Mouse (Mus musculus) gastrocnemius, postnatal 14 days (tissue): ENCODE data around the gene Hbp1. TPM values are rescaled to one million over a fixed set of nuclear protein-coding genes. Genes with fewer than 3 reads are reported as not detected.

Experiments used
- DNase-seq: peaks from one replicate; pipeline ENCODE4 v3.0.0; 2021; ENCODE audit warnings: mixed read lengths
- intact Hi-C: fragments of 180-260 bp; cut with DNase I; formaldehyde crosslinking; loops from one replicate; pipeline ENCODE4 v1.15.1; 2025; ENCODE audit warnings: low total_unique reads
- total RNA-seq, 2 experiments: library from RNA; stranded (reverse); gene quantifications; 2 replicates each; pipeline ENCODE4 v1.2.3; 2021

The Hbp1 gene
- total RNA-seq, 2 experiments from 2014 or later: 53.1 to 61.6 TPM

DNA sequence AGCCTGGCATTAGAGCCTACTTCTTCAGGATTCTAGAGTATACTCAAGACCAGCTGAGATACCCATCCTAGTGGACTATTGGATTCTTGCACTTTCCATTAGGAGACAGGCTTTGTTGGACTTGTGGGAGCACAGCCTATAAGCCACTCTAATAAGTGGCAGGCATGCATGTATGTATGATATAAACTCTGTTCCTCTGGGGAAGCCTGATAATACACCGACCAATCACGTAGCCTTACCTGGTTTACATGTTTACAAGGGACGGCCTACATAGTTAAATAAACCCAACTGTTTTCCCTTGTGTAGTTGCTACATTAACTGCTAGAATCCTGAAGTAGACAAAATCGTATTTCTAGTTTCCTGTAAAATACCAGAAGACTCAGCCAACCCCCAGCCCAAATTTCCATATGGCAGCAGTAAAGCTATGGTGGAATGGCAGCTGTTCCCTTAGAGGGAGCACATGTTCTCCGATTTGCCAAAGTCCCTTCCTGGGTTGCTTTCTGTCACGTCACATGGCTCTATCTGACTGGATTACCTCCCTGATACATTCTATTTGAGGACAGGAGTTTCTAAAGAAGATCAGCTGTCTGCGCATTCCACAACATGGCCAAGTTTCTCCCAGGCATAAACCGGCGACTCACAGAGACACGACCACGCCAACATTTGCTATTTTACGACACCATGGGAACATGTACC lies 15.3 kb upstream of the Hbp1 start:
- intact Hi-C loops: no loop called here
- DNase-seq: no peak

DNA sequence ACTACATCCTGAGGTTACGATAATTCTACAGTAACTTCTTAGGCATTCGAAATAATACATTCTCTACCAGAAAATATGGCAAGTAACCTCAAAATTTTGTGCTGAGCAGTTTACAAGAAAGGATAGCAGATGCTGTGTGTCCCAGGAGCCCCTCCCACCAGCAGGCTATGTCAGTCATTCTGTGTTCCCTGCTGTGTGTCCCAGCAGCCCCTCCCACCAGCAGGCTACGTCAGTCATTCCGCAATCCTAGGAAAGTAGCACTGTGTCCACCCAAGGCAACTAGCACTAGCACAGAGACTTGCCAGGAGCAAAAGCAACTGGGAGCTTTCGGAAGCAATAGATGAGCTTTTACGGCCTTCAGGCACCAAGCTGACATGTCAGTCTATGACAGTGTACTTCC lies 13.7 kb upstream of the Hbp1 start:
- no peak for DNase-seq
- intact Hi-C loops: no loop called here

DNA sequence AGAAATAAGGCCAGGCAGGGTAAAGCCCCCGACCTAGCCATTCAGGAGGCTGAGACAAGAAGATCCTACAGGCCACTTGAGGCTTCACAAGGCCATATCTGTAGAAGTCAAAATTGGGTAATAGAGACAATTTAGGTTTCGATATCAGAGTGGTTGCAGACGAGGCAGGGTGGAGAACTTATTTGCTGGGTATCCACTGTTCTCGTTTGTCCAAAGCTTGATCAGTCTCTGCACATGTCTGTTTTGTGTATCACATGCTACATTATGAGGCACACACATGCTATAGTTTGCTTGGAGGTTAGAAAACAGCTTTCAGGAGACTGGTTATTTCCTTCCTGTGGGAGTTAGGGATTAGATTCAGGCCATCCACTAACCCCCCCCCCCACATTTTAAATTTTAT lies 5.5 kb upstream of the Hbp1 start:
- no peak for DNase-seq
- intact Hi-C loops: no loop called here

DNA sequence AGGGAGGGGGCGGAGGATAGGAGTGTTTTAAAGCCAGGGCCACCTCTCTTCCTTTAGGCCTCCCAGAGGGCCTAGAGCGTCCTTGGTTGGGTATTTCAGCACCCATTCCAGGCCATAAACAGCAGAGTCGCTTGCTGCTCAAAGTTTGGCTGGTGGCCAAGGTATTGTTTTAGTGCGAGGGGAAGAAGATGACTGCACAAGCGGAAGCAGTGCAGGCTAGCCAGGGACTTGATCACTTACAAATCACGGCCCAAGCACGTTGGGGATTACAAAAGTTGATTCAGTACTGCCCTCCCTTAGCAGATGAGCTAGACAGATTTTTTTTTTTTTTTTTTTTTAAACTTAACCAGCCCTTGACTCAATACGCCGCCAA lies 310 bp upstream of the Hbp1 start:
- peak; percentile 80 for DNase-seq
- intact Hi-C loops: no loop called here

DNA sequence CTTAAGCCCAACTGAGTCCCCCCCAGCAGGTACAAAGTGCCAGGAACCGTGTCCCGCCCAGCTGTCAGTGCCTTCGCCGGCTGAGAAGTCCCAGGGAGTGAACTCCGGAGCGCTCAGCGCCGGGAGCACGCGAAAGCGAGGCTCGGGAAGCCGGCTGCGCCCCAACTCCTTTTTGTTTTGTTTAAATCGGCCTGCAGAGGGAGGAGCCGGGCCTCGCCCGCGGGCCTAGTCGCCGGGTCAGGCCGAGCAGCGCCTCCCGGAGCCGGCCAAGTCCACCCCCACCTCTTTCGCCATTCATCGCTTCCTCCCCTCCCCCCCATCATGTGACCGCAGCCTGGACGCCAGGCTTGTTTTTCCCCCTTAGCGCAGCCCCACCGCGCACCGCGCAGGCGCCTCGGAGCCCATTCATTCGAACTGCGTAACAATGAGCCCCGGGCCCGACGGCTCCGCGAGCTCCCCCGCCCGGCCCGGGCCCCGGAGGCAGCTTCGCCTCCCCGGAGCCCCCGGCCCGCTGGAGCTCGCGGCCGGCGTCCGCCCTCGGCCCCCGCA lies 1.1 kb downstream of the Hbp1 start:
- intact Hi-C loops: no loop called here

DNA sequence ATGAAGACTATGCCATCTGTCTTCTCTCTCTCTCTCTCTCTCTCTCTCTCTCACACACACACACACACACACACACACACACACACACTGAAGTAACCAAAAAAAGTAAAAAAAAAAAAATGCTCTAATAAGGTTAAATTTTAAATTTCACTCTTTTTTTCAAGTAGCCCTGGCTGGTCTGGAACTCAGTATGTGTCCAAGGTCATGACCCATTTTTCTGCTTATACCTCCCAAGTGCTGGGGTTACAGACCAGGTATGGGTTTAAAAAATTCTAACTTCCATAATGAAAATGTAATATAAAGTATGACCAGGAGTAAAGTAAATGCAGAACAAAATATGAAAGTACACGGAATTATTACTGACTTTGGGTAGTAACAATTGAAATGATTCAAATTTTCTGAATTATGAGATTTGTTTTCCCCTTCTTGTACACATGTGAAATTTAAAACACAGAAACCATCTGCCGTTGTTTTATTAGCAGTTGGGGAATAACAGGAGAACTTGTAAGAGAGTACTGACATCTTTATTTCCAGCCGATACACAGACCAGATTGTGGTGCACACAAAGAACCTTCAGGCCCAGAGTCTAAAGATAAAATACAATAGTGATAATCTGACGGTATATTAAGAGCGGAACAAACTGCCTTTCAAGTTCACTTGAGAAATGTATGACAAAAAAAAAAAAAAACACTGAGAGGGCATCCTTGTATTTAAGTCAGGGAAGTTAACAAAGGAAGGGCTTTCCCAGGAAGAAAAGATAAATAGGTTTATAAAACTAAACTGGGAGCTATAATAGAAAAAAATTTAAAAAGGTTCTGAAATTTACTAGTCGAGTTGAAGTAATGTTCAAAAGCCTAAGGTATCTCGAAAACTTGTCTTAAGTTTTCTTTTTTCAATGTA lies 2.0 kb downstream of the Hbp1 start:
- intact Hi-C loops: no loop called here
- no peak for DNase-seq

More for the DNA sequence above, 1.1 kb downstream of the Hbp1 start:
- DNase-seq: peak; percentile 96

DNA sequence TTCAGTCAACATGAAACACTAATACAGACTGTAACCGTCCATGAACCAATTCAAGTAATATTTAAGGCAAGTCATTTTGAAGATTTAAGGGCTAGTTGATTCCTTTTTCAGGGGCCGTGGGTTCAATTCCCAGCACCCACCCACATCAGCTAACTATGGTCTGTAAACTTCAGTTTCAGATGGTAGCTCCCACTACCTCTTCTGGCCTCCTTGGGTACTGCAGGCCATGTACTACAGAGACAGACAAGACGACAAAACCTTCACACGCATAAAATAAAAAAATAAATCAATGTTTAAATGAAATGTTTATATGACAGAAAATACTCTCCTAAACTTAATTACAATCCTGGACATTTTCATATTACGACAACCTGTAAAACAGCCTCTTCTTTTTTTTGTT lies 2.9 kb downstream of the Hbp1 start:
- intact Hi-C loops: no loop called here
- DNase-seq: no peak

DNA sequence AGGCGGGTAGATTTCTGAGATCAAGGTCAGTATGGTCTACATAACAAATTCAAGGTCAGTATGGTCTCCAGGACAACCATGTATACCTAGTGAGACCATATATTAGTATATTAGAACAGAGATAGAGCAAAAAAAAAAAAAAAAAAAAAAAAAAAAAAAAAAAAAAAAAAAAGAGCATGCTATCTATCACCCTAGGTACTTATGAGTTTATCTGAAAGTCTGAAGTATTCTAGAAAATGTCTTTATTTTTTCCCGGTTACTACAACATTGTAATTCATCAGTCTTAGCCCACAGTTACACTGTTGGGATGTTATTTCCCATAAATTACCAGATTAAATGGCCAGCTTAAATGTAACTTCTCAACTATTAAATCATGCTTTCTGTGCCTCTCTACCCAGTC lies 5.9 kb downstream of the Hbp1 start:
- no peak for DNase-seq
- intact Hi-C loops: no loop called here

DNA sequence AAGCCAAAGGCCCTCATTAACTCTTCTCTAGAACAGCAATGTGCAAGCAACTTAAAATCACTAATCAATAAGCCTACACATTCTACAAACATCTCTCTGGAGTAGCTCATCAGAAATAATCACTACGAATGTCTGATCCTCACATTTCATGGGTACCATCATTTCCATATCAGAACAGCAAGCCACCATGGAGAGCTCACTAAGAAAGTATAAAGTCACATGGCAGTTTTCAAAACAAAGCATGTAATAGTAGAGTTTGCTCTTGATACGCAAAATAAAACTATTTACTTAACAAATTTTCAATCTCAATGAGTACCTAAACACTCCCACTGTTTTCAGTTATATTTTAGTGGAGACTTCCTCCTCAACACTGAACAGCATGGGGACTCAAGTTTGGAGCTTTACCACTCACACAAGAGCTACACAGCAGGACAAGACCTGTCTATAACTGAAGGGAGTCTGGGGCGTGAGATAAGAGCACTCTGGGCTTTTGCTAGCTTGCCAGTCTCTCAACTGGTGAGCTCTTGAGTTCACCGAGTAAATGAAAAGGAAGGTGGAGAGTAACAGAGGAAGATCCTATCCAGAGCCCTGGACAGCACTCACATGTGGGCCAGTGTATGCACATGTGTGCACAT lies 7.2 kb downstream of the Hbp1 start:
- DNase-seq: no peak
- intact Hi-C loops: no loop called here

DNA sequence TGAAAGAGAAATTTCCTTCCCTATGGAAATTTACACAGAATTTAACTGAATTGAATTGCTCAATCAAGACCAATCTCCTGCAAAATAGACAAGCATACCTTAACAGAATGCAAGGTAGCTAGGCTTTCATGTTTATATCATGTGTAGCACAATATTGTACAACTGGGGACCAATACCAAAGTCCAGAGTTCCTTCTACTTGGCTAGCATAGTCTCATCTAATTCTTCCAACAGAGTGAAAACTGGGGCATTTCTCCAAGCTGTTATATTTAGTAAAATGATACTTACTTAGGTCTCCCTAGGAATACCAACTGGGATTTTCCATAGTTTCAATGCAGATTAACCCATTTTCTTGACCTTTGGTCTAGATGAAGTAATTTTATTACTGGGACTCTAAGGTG lies 11.3 kb downstream of the Hbp1 start:
- intact Hi-C loops: no loop called here
- DNase-seq: no peak

DNA sequence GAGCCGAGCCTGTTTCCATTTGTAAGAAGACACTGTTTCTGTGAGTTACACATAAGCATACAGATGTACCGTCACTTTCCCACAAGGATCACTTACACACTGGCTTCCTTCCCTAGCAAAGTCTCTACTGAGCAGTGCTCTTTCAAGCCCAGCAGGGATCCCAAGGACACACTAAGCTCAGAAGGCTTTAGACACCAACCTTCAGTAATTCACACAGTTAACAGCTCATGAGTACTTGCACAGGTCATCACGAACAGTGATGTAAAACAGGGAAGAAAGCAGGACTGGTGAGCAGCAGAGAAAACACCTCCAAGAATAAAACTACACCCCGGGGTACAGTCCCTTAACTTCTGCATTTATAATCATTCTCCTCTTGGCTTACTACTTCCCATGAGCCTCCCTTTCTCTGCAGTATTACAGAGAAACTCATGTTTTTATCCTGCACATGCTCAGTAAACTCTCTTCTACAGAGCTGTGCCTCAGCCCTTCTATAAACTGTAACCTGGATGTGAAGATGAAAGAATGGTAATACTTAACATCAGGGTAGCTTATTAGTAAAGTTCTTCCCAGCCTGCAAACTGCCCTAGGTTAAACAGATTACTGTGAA lies 11.8 kb downstream of the Hbp1 start:
- no peak for DNase-seq
- intact Hi-C loops: no loop called here

DNA sequence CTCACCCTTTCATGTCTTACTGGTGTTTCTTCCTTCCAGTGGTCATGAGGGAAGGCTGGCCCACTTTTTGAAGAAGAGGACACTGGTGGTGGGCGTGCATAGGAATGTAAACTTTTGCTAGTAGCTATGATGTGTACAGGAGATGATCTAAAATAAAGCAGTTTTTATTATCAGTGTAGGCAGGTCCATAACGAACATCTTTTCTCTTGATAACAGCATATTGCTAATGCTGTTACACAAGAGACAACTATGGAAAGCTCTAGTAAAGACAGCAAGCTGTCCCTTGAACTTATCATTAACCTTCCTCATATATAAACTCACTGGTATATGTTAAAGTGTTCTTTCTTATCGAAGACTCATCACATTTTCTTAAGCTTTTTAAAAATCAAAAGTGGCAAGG lies 12.7 kb downstream of the Hbp1 start:
- no peak for DNase-seq
- intact Hi-C loops: no loop called here

DNA sequence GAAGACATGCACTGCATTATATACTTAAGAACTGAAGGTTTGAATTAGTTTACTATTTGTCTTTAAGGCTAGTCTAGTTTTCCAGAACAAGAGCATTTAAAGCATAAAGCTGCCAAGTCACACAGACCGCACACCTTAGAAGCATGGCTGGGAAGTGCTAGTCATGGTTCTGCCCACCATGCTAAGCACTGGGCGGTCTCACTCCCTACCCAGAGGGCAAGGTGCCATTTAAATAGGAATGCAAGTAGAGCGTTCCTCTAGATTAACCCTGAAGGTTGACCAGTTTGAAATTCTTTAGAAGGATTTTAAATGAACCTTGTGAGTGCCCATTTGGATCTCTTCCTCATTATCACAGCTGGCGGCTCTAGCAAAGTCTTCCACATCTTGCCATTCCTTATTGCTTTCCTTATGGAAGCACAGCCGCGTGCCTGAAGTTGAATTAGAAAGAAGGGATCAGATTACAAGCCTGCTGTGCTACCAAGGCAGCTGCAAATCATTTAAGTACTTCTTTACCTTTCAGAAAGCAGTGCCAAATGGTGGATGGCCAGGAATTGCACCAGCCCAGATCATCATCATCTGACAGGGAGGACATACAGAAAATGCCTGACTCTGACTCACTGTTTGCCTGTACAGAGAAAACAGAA lies 13.6 kb downstream of the Hbp1 start:
- intact Hi-C loops: no loop called here
- no peak for DNase-seq

DNA sequence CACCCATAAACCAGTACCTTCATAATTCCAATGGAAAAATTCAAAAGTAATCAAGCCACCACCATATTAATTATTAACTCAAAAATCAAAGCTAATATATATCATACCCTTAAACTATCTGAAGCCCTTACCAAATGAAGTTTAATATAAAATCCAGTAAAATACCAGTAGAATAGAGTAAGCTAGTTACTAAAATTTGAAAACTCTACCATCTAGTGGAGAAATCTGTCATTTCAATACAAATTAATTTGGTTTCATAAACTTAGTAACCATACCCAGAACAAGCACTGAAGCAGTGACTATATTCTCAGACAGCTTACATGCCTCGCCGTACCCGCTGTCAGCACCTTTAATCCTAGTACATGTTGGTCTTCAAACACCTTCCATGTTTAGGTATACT lies 18.5 kb downstream of the Hbp1 start:
- intact Hi-C loops: no loop called here
- DNase-seq: no peak

DNA sequence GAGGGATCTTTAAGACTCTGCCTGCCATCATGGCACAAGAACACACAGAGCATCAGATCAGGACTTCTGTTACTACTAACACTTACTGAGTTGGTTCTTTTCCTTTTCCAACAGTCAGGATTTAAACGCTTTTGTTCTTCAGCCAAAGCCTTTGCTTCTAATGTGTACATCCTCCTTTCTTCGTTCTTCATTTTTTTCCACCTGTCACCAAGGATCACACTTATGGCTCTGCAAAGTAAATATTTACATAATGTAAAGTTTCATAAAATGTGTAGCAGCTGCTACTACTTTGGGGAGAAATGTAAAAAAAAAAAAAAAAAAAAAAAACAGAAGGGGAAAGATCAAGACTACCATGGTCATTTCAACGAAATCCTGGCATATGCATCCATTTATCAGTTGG lies 21.8 kb downstream of the Hbp1 start:
- DNase-seq: no peak
- intact Hi-C loops: loop anchor here (10.0 kb wide), 1 partner anchor 424 kb away; no protein-coding TSS in a partner anchor

DNA sequence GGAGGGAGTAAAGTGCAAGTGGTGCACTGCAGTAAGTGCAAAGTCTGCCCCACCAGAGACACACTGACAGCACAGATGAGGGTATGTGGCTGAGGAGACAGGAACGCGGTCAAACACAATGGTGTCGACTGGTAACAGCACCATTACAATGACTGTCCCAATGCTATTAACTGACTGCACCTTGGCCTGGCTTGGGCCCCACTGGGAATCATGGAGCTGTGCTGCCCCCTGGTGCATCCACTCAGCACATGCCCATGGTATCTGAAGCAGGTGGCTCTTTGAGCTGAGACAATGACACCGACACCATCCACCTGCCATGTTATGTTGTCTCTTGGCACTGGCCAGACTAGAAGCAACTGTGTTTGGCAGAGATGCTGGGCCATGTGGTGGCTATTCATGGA lies 23.7 kb downstream of the Hbp1 start:
- peak; percentile 69 for DNase-seq
- intact Hi-C loops: loop anchor here (10.0 kb wide), 1 partner anchor 422 kb away; no protein-coding TSS in a partner anchor

DNA sequence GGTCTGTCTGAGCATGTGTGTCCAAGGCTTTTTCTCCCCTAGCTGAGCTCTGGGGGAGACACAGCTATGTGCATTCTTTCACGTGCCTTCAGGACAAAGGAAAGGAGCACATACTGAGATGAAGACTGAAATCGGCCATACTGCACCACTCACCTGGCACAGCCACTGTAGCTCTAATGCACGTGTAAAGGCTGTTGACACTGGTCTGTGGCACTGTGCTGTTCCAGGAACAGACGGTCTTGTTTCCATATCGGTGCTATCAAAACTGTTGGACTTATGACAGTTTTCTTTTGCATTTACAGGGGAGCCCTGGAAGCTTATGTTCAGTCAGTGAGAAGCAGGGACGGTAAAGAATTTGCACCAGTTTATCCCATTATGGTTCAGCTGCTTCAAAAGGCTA lies 25.0 kb downstream of the Hbp1 start:
- no peak for DNase-seq

DNA sequence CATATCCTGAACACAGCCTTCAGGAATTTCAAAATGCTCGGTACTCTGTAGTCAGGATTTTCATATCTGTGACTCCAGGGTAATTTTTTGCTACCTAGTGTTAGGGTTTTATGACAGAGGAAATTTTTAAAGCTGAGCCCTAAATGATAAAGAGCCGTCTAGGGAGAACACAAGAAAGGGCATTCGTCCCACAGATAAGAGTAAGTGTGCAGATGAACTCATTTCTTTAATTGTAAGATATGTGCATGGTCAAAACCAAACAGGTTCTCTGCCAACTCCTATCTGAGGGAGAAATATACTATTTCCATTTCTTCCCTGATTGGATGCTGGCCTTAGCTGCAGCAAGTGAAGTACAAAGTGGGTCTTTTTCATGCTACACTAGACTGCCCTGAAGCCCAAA lies 26.2 kb downstream of the Hbp1 start:
- DNase-seq: no peak
- intact Hi-C loops: loop anchor here (10.0 kb wide), 1 partner anchor 419 kb away; no protein-coding TSS in a partner anchor

More for the DNA sequence above, 25.0 kb downstream of the Hbp1 start:
- intact Hi-C loops: loop anchor here (10.0 kb wide), 1 partner anchor 421 kb away; no protein-coding TSS in a partner anchor
